Mouse (Mus musculus) heart, postnatal 4 days (tissue): Measurements from ENCODE around the gene Rgn. TPM values are rescaled to one million over a fixed set of nuclear protein-coding genes. Genes with fewer than 3 reads are reported as not detected.

Experiments
- DNase-seq: peaks from one replicate; pipeline ENCODE4 v3.0.0; 2021
- total RNA-seq, 2 experiments: library from RNA; stranded (reverse); gene quantifications; 2 replicates each; pipeline ENCODE4 v1.2.3; 2021

Gene Rgn
- total RNA-seq, result 1 to 10 TPM; 1.1 to 1.7 TPM

DNA sequence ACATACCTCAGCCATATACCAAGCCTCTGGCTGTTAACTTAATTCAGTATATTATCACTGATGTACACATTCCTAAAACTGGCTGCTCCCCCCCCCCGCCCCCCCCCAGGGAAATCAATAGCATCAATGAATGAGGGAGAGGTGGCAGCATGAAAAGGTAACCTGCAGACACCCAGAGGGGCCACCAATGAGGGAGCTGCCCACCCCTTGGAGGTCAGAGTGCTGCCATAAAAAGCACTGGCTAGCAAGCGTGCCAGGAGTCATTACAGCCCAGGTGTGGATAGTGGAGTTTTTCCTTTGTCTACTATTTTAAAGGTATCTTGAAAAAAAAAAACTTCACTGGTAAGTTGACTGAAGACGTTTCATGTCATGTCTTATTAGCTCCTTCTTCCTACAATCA is at the start of gene Rgn:
Rgn (plus strand) TSS at position 256 of the 400 bp plus-strand sequence.
- no peak for DNase-seq

GRCm38 (mm10) chrX:20520290-20520939 is 29.2 kb upstream of the Rgn start:
- no peak for DNase-seq

DNA sequence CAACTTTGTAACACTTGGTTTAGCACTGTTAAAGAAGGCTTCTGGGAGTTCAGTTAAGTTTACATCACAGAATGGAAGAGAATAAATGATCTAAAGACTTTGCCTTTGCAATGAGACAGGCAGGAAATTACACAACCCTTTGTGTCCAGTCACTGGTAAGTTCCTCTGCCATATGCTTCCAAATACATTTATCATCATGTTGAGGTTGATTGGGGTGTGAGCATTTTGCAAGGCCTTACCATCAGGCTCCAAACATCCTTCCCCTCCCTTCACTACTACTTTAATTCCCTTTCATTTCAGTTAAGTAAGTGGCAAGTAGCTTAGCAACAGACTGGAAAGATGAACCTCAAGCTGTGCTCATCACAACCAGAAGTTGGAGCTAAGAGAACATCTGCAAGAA is 28.0 kb upstream of the Rgn start:
- no peak for DNase-seq

GRCm38 (mm10) chrX:20532621-20533020 is 17.0 kb upstream of the Rgn start:
- DNase-seq, result no peak

GRCm38 (mm10) chrX:20543867-20544266 is 5.7 kb upstream of the Rgn start:
- DNase-seq, result no peak

GRCm38 (mm10) chrX:20547609-20548008 is 2.0 kb upstream of the Rgn start:
- no peak for DNase-seq

DNA sequence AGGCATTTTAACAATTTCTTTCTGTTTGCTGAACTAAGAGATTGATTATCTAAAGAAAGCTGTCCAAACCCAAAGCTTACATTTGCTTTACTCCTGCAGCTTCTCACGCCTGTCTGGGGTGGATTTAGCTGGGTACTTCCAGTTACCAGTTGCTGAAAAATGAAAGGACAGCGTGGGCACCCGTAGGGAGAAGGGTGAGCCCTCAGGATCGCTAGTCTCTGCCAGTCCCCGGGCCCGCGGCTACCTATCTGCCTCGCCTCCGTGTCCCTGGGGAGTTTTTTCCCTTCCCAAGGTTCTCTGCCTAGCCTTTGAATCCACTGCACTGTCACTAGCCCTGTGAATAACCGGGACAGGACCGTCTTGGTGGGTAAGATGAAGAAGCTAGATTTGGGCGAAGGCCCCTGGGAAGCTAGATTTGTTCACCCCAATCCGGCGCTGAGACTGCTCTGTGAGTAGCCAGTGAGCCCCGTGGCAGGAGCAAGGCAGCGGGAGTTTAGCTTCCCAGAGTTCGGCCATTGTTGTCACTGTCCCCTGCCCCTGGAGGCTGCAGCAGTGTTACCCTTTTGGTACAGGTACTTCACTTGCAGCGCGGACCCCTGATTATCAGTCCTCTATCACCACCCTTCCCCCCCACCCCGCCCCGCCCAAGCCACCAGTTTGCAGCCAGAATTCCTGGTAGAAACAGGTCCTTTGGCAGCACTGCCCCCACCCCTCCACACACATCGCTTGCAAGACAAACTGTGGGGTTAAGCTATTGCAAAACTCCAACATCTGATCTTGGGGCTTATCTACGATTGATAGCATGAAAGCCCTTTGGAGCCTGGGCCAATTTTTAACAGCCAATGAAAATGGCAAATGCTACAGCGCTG is 1.3 kb upstream of the Rgn start:
- DNase-seq, result peak; percentile 23

- no peak for DNase-seq
These were observed 627 bp upstream of the Rgn start for GRCm38 (mm10) chrX:20548880-20549440.

DNA sequence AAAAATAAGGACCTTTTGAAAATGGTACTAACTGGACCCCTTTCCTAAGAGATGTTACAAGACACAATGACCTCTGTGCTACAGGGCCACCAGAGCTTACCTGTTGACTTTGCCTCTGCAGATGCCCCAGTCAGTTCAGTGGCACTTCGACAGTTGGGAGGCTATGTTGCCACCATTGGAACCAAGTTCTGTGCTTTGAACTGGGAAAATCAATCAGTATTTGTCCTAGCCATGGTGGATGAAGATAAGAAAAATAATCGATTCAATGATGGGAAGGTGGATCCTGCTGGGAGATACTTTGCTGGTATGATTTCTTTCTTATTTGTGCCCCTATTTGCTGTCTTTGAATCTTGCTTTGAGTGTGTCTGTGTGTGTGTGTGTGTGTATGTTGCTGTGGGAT is 2.6 kb downstream of the Rgn start:
- no peak for DNase-seq

DNA sequence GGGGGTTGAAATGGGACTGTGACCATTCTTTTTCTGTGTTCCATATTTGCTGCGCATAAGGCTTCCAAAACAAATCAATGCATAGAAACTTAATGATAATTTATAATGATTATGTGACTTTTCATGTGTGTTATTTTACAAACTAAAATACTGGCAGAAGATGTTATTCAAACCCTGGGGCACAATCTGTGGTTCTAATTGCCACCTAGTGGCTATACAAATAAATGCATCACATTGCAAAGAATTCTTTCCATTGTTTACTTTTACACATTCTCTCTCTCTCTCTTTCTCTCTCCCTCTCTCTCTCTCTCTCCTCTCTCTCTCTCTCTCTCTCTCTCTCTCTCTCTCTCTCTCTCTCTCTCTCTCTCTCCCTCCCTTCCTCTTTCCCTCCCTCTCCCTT is 12.3 kb downstream of the Rgn start:
- DNase-seq, result no peak

DNA sequence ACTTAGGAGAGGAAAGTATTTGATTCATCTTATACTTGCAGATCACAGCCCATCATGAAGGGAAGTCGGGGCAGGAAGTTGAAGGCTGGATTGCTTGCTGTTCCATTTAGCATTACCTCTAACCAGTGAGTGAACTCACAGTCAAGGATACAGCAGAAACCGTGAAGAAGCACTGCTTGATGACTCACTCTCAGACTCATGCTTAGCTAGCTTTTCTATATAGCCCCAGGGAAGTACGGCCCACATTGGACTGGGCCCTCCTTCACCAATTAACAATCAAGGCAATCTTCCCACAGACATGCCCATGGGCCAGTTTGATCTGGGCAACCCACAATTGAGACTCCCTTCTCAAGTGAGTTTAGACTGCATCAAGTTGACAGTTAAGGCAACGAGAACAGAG is 14.4 kb downstream of the Rgn start:
- DNase-seq, result no peak

DNA sequence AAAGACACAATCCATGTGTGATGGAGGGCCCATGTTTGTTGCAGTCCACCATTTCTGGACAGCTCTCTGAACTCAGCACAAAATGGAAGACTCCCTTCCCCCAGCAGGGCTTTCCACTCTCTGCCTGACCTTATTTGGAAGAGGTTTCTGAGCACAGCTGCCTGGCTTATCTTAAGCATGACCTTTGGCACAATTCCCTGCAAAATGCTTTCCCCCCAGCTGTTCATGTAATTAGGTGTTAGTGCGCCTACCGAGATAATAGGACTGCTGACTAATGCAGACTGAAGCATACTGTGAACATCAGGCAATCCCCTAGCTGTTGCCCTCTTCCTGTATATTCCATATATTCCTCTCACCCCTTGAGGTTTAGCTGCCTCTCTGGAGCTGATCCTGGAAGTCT is 21.4 kb downstream of the Rgn start:
- DNase-seq, result peak; percentile 61

- no peak for DNase-seq
These were observed 23.1 kb downstream of the Rgn start for GRCm38 (mm10) chrX:20572683-20573082.

DNA sequence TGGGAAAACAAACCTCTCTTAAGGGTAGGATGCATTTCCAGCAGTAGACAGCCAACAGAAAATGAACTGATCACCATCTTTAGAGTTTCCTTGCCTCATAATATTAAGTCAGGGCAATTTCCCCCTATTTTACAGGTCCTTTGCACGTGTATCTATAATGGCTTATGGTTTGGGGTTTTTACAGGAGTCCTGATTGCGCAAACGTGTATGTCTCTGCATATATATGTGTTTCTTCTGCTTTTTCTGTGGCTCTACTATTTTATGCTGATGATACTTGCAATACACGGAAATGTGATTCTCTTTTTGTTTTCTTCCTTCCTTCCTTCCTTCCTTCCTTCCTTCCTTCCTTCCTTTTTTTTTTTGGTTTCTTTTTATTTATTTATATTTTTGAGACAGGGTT is 24.3 kb downstream of the Rgn start:
- DNase-seq, result no peak

DNA sequence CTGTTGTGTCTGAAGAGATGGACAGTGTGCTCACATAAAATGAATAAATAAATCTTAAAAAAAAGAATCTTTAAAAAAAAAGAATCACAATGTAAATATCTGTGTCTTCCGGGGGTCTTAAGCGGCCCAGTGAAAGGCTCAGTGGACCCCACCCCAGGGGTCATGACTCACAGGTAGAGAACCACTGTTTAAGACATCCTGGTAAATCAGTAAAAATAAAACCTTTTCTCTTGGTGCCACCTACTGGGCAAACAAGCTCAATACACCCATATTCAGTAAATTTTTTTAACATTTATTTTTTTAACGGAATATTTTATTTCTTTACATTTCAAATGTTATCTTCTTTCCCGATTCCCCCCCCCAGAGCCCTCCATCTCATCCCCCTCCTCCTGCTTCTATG is 38.4 kb downstream of the Rgn start:
- DNase-seq, result no peak

- no peak for DNase-seq
These were observed 58.9 kb downstream of the Rgn start for GRCm38 (mm10) chrX:20608500-20608899.

Other genes starting within 250 kb of the Rgn start
- gene Rp2, start 185.3 kb upstream of the Rgn start, total RNA-seq, result 10 to 100 TPM; 15.6 to 16.6 TPM
- gene Jade3, start 124.1 kb upstream of the Rgn start, total RNA-seq, result 1 to 10 TPM; 5.4 to 6.7 TPM
- 10 to 100 TPM; 27.4 to 29.1 TPM for gene Rbm10, start 67.7 kb downstream of the Rgn start, total RNA-seq
- gene Ndufb11, start 67.8 kb downstream of the Rgn start, total RNA-seq, result 100 to 1,000 TPM; 473 to 482 TPM
- gene Uba1, start 108.5 kb downstream of the Rgn start, total RNA-seq, result 100 to 1,000 TPM; 293 to 326 TPM
- gene Cdk16, start 138.2 kb downstream of the Rgn start, total RNA-seq, result 100 to 1,000 TPM; 173 to 186 TPM
- gene Usp11, start 154.1 kb downstream of the Rgn start, total RNA-seq, result 10 to 100 TPM; 17.0 to 17.1 TPM
- 10 to 100 TPM; 69.1 to 73.3 TPM for gene Araf, start 248.0 kb downstream of the Rgn start, total RNA-seq